Mouse (Mus musculus) forebrain, embryonic 15.5 days (tissue): ENCODE data around the gene Snap91. TPM values are rescaled to one million over a fixed set of nuclear protein-coding genes. Genes with fewer than 3 reads are reported as not detected.

Experiments used
- ATAC-seq: fragments of 200-750 bp; cut with Nextera tagmentation; replicated peaks from 2 replicates; pipeline ENCODE4 v1.8.0; 2017; ENCODE audit warnings: mild to moderate bottlenecking, moderate TSS enrichment, moderate library complexity
- H3K27ac ChIP-seq: fragments of 300-500 bp; sonication (generic); replicated peaks from 2 replicates; pipeline ENCODE4 v1.5.1; 2015; ENCODE audit warnings: mild to moderate bottlenecking, inconsistent platforms
- H3K27me3 ChIP-seq: fragments of 300-500 bp; sonication (generic); 2 replicates; pipeline ENCODE4 v1.6.1; 2015; ENCODE audit warnings: inconsistent platforms
- H3K36me3 ChIP-seq: fragments of 300-500 bp; sonication (generic); 2 replicates; pipeline ENCODE4 v1.6.1; 2015; ENCODE audit warnings: mild to moderate bottlenecking, inconsistent platforms
- H3K4me1 ChIP-seq: fragments of 300-500 bp; sonication (generic); 2 replicates; pipeline ENCODE4 v1.6.1; 2015; ENCODE audit warnings: inconsistent platforms
- H3K4me2 ChIP-seq: fragments of 300-500 bp; sonication (generic); replicated peaks from 2 replicates; pipeline ENCODE4 v1.6.1; 2015; ENCODE audit warnings: mild to moderate bottlenecking, inconsistent platforms
- H3K4me3 ChIP-seq: fragments of 300-500 bp; sonication (generic); 2 replicates; pipeline ENCODE4 v1.5.1; 2015; ENCODE audit warnings: mild to moderate bottlenecking, inconsistent platforms
- H3K9ac ChIP-seq: fragments of 300-500 bp; sonication (generic); replicated peaks from 2 replicates; pipeline ENCODE4 v1.6.1; 2015; ENCODE audit warnings: mild to moderate bottlenecking, inconsistent platforms
- H3K9me3 ChIP-seq: fragments of 300-500 bp; sonication (generic); 2 replicates; pipeline ENCODE4 v1.6.1; 2016; ENCODE audit warnings: inconsistent platforms
- WGBS: fragments of 180-500 bp; shearing (Covaris S2); methylation state at CpG from one replicate; pipeline ENCODE4 v1.1.7; 2015; ENCODE audit warnings: mixed read lengths; 5-methylcytosine and 5-hydroxymethylcytosine counted together
- polyA plus RNA-seq: library from polyadenylated mRNA; unstranded; fragments of >200 nt; fragmentation: Nextera tagmentation; extraction: Ambion mirVana; gene quantifications from 2 replicates; pipeline ENCODE4 v1.2.1, GENCODE M21; 2015

The Snap91 gene
- polyA plus RNA-seq, 1 experiment from 2014 or later: 98.4 TPM

DNA sequence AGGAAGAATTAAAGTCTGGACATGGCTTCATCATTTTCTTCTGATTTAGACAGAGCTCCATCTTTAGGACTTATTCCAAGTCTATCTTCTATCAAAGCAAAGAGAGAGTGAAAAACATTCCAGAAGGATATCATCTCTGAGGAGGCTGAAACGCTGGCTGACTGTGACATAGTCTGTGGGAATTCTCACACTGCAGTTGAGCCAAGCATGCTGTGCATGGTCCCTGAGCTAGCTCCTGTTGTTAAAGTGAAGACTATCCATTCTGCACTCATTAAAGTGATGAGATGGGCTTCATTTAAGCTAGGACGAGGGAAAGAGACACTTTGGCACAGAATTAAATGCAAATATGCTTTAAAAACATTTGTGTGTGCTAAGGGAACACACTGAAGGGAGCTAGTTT is 163.9 kb downstream of the Snap91 start:
- Histone ChIP-seq H3K27me3 (no peaks in the 10 kb centered on the region), H3K4me2 (no peak overlapping the region), H3K9ac (no peak overlapping the region), H3K4me1 (no peaks in the 10 kb centered on the region), H3K9me3 (no peaks in the 10 kb centered on the region), H3K36me3 (no peaks in the 10 kb centered on the region), H3K27ac (no peak overlapping the region), H3K4me3 (no peak overlapping the region)
- no peak for ATAC-seq
- WGBS: 42% methylated on average over 2 of the region's 2 CpGs

Other genes with a start within 250 kb of the Snap91 start
- 16.3 and 20.2 TPM in 2 replicates for gene Me1, start 184.7 kb downstream of the Snap91 start, polyA plus RNA-seq
- gene Prss35, start 137.0 kb downstream of the Snap91 start, polyA plus RNA-seq: 0.78 and 1.1 TPM in 2 replicates
- 5.8 and 6.8 TPM in 2 replicates for gene Ripply2, start 134.9 kb upstream of the Snap91 start, polyA plus RNA-seq
- 70.3 and 76.9 TPM in 2 replicates for gene Cyb5r4, start 141.4 kb upstream of the Snap91 start, polyA plus RNA-seq